19 mouse cellular contexts compared by ENCODE assay signal in the genomic region with DNA sequence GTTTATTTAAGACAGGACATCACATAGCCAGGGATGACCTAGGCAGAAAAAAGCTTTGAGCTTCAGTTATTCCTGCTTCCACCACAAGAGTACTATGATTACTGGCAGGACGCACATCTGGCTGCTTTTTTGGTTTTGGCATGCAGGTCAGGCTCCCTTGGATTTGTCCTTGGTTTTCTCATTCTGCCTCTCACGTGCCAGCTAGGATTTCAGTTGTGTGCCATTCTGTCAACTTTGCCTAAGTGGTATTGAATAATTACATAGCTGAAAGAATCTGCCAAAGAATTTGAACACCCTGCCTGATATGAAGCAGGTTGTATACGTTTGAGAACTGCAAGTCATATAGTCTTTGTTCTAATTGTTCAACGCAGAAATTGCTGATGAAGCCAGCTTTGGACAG.
"Had no signal": no experiment of that assay in that cellular context is flagged by ENCODE, and none has a peak within 500 bp of the region (broad histone marks: within the 10 kb centered on the region; RNA-seq: fewer than 3 reads in every experiment).

No protein-coding gene starts in this region.

- H3K27ac ChIP-seq: midbrain, embryonic 10.5 days; midbrain, embryonic 12.5 days; neural tube, embryonic 13.5 days; neural tube, embryonic 15.5 days had no signal

- H3K4me2 ChIP-seq: lung, embryonic 14.5 days; midbrain, embryonic 12.5 days; neural tube, embryonic 13.5 days; neural tube, embryonic 15.5 days had no signal

- H3K9me3 ChIP-seq: midbrain, embryonic 10.5 days; midbrain, embryonic 12.5 days; neural tube, embryonic 13.5 days; neural tube, embryonic 15.5 days had no signal

- H3K36me3 ChIP-seq: midbrain, embryonic 10.5 days; midbrain, embryonic 12.5 days; neural tube, embryonic 13.5 days; neural tube, embryonic 15.5 days had no signal

- H3K9ac ChIP-seq: lung, embryonic 14.5 days; midbrain, embryonic 12.5 days; neural tube, embryonic 13.5 days; neural tube, embryonic 15.5 days had no signal

- H3K4me3 ChIP-seq: midbrain, embryonic 10.5 days; midbrain, embryonic 12.5 days; myocyte; neural tube, embryonic 13.5 days; neural tube, embryonic 15.5 days had no signal

- H3K4me1 ChIP-seq: midbrain, embryonic 10.5 days; midbrain, embryonic 12.5 days; neural tube, embryonic 13.5 days; neural tube, embryonic 15.5 days had no signal

- DNase-seq: lung, adult 18-20 months; lung, embryonic 14.5 days; lung, postnatal 10 days; lung, postnatal 4 days; midbrain, embryonic 14.5 days; retina, postnatal 1 day; right cerebral cortex, adult 18-20 months; right cerebral cortex, postnatal 25 days; right cerebral cortex, postnatal 4 days; spleen, adult 18-20 months; thymus, adult 18-20 months; thymus, postnatal 14 days; thymus, postnatal 36 days had no signal

- H3K27me3 ChIP-seq: midbrain, embryonic 12.5 days; neural tube, embryonic 13.5 days; neural tube, embryonic 15.5 days had no signal

- ATAC-seq: midbrain, embryonic 16.5 days had no signal
